Mouse (Mus musculus) heart, embryonic 16.5 days (tissue): ENCODE data around the gene Obscn. TPM values are rescaled to one million over a fixed set of nuclear protein-coding genes. Genes with fewer than 3 reads are reported as not detected.

Experiments
- ATAC-seq: fragments of 200-750 bp; cut with Nextera tagmentation; replicated peaks from 2 replicates; pipeline ENCODE4 v1.8.0; 2017; ENCODE audit warnings: moderate number of reproducible peaks; ENCODE audit not compliant: insufficient read depth, low FRiP score; ENCODE audit errors: extremely low read depth
- H3K27ac ChIP-seq: fragments of 300-500 bp; sonication (generic); 2 replicates; pipeline ENCODE4 v1.5.1; 2014; ENCODE audit warnings: mild to moderate bottlenecking, low read length, control low read depth, moderate library complexity
- H3K27me3 ChIP-seq: fragments of 300-500 bp; sonication (generic); 2 replicates; pipeline ENCODE4 v1.6.1; 2014; ENCODE audit warnings: low read length, mixed read lengths; ENCODE audit not compliant: control insufficient read depth, insufficient read depth
- H3K36me3 ChIP-seq: fragments of 300-500 bp; sonication (generic); 2 replicates; pipeline ENCODE4 v1.6.1; 2014; ENCODE audit not compliant: control insufficient read depth, insufficient read depth
- H3K4me1 ChIP-seq: fragments of 300-500 bp; sonication (generic); 2 replicates; pipeline ENCODE4 v1.6.1; 2014; ENCODE audit warnings: low read length, mixed read lengths; ENCODE audit not compliant: control insufficient read depth, insufficient read depth
- H3K4me2 ChIP-seq: fragments of 300-500 bp; sonication (generic); 2 replicates; pipeline ENCODE4 v1.6.1; 2014; ENCODE audit warnings: low read depth, mild to moderate bottlenecking, control low read depth, low read length
- H3K4me3 ChIP-seq: fragments of 300-500 bp; sonication (generic); 2 replicates; pipeline ENCODE4 v1.5.1; 2014; ENCODE audit warnings: mild to moderate bottlenecking, control low read depth, low read length
- H3K9ac ChIP-seq: fragments of 300-500 bp; sonication (generic); 2 replicates; pipeline ENCODE4 v1.6.1; 2014; ENCODE audit warnings: low read length, control low read depth
- H3K9me3 ChIP-seq: fragments of 300-500 bp; sonication (generic); replicated peaks from 2 replicates; pipeline ENCODE4 v1.6.1; 2016; ENCODE audit warnings: low read length; ENCODE audit not compliant: control insufficient read depth
- WGBS: fragments of 180-500 bp; shearing (Covaris S2); extraction: QIAGEN DNeasy Blood & Tissue Kit; methylation state at CpG from one replicate; pipeline ENCODE4 v1.1.7; 2014; 5-methylcytosine and 5-hydroxymethylcytosine counted together
- polyA plus RNA-seq: library from polyadenylated mRNA; unstranded; fragments of >200 nt; fragmentation: Nextera tagmentation; extraction: Ambion mirVana; gene quantifications from 2 replicates; pipeline ENCODE4 v1.2.1, GENCODE M21; 2015

Obscn gene
- polyA plus RNA-seq, 1 experiment from 2014 or later: 87.2 TPM

- H3K9me3 ChIP-seq: no peaks in the 10 kb centered on the region
- H3K27me3 ChIP-seq: no peaks in the 10 kb centered on the region
- H3K27ac ChIP-seq: peak overlapping the region; percentile 47; the same call in 1 of the 2 replicates
- H3K9ac ChIP-seq: no peak overlapping the region
- peaks cover 24% of the 10 kb centered on the region for H3K4me1 ChIP-seq
- H3K4me3 ChIP-seq: no peak overlapping the region
- H3K4me2 ChIP-seq: no peak overlapping the region
- WGBS: 43% methylated on average over 2 of the region's 2 CpGs
- H3K36me3 ChIP-seq: no peaks in the 10 kb centered on the region
- ATAC-seq: no peak
These were observed 29.5 kb upstream of the Obscn start for GRCm38 (mm10) chr11:59165616-59166241.

GRCm38 (mm10) chr11:59164384-59164783, 28.2 kb upstream of the Obscn start:
- H3K36me3 ChIP-seq: no peaks in the 10 kb centered on the region
- H3K27me3 ChIP-seq: no peaks in the 10 kb centered on the region
- H3K4me1 ChIP-seq: peaks cover 24% of the 10 kb centered on the region
- H3K9me3 ChIP-seq: no peaks in the 10 kb centered on the region
- H3K4me2 ChIP-seq: peak overlapping the region; percentile 67
- peak overlapping the region; percentile 93; the same call in 1 of the 2 replicates for H3K9ac ChIP-seq
- peak overlapping the region; percentile 99 for H3K27ac ChIP-seq
- no peak for ATAC-seq
- WGBS: 51% methylated on average over 9 of the region's 9 CpGs
- peak overlapping the region; percentile 67; the same call in 1 of the 2 replicates for H3K4me3 ChIP-seq

GRCm38 (mm10) chr11:59163255-59164236, 27.3 kb upstream of the Obscn start, which contains the start of gene Iba57:
Gene Iba57 (minus strand): TSS chr11:59163739.
- H3K4me1 ChIP-seq: peaks cover 24% of the 10 kb centered on the region
- WGBS: 2% methylated on average over 62 of the region's 68 CpGs
- peak within 1 kb of the TSS; percentile 70 for H3K4me2 ChIP-seq
- H3K27me3 ChIP-seq: no peaks in the 10 kb centered on the region
- H3K9ac ChIP-seq: peak within 1 kb of the TSS; percentile 93
- H3K36me3 ChIP-seq: no peaks in the 10 kb centered on the region
- H3K9me3 ChIP-seq: no peaks in the 10 kb centered on the region
- peak within 1 kb of the TSS; percentile 67 for H3K4me3 ChIP-seq
- peak; percentile 98 for ATAC-seq
- peak within 1 kb of the TSS; percentile 99 for H3K27ac ChIP-seq

- ATAC-seq: no peak
- no peaks in the 10 kb centered on the region for H3K9me3 ChIP-seq
- 55% methylated on average over 9 of the region's 9 CpGs for WGBS
- H3K4me2 ChIP-seq: peak overlapping the region; percentile 70
- H3K36me3 ChIP-seq: peaks cover 3% of the 10 kb centered on the region; the same call in 1 of the 2 replicates
- peak overlapping the region; percentile 67 for H3K4me3 ChIP-seq
- peaks cover 24% of the 10 kb centered on the region for H3K4me1 ChIP-seq
- peak overlapping the region; percentile 57 for H3K9ac ChIP-seq
- H3K27ac ChIP-seq: peak overlapping the region; percentile 85
- H3K27me3 ChIP-seq: no peaks in the 10 kb centered on the region
These were observed 26.4 kb upstream of the Obscn start for GRCm38 (mm10) chr11:59162443-59163254.

- Histone ChIP-seq H3K4me1 (peaks cover 24% of the 10 kb centered on the region), H3K27me3 (no peaks in the 10 kb centered on the region), H3K36me3 (peaks cover 4% of the 10 kb centered on the region; the same call in 1 of the 2 replicates), H3K4me3 (no peak overlapping the region), H3K27ac (peak overlapping the region; percentile 10; the same call in 1 of the 2 replicates), H3K9me3 (no peaks in the 10 kb centered on the region), H3K4me2 (no peak overlapping the region), H3K9ac (no peak overlapping the region)
- WGBS: 41% methylated on average over 5 of the region's 5 CpGs
- ATAC-seq: no peak
These were observed 25.2 kb upstream of the Obscn start for GRCm38 (mm10) chr11:59161398-59161797.

GRCm38 (mm10) chr11:59159558-59159957, 23.4 kb upstream of the Obscn start:
- Histone ChIP-seq H3K36me3 (peaks cover 4% of the 10 kb centered on the region; the same call in 1 of the 2 replicates), H3K4me3 (no peak overlapping the region), H3K27ac (no peak overlapping the region), H3K27me3 (no peaks in the 10 kb centered on the region), H3K9me3 (no peaks in the 10 kb centered on the region), H3K4me2 (no peak overlapping the region), H3K4me1 (peaks cover 22% of the 10 kb centered on the region), H3K9ac (no peak overlapping the region)
- ATAC-seq: no peak
- 85% methylated on average over 4 of the region's 4 CpGs for WGBS

- H3K4me2 ChIP-seq: no peak overlapping the region
- no peaks in the 10 kb centered on the region for H3K27me3 ChIP-seq
- H3K9ac ChIP-seq: no peak overlapping the region
- ATAC-seq: no peak
- WGBS: 89% methylated on average over 13 of the region's 13 CpGs
- peaks cover 4% of the 10 kb centered on the region; the same call in 1 of the 2 replicates for H3K36me3 ChIP-seq
- H3K9me3 ChIP-seq: no peaks in the 10 kb centered on the region
- H3K4me1 ChIP-seq: peaks cover 23% of the 10 kb centered on the region
- H3K4me3 ChIP-seq: no peak overlapping the region
- no peak overlapping the region for H3K27ac ChIP-seq
These were observed 22.9 kb upstream of the Obscn start for GRCm38 (mm10) chr11:59159099-59159498.

GRCm38 (mm10) chr11:59155900-59156299, 19.7 kb upstream of the Obscn start:
- Histone ChIP-seq H3K9me3 (no peaks in the 10 kb centered on the region), H3K27ac (no peak overlapping the region), H3K36me3 (peaks cover 4% of the 10 kb centered on the region; the same call in 1 of the 2 replicates), H3K4me2 (no peak overlapping the region), H3K27me3 (no peaks in the 10 kb centered on the region), H3K9ac (no peak overlapping the region), H3K4me3 (no peak overlapping the region), H3K4me1 (peaks cover 9% of the 10 kb centered on the region)
- no peak for ATAC-seq
- WGBS: 88% methylated on average over 5 of the region's 5 CpGs
